Mouse (Mus musculus): ENCODE results near the gene Rin2. TPM values are rescaled to one million over a fixed set of nuclear protein-coding genes. Genes with fewer than 3 reads are reported as not detected.
A peak's percentile ranks its signal among the peaks of the same experiment; 100 is the strongest.

Gene Rin2
- 32.5 and 37.7 TPM in 2 replicates for polyA plus RNA-seq (2015; fragmentation: Nextera tagmentation; extraction: Ambion mirVana)

- peaks cover 8% of the 10 kb centered on the region for H3K9me3 ChIP-seq (ENCODE audit: low read length)
- ATAC-seq (ENCODE audit: low FRiP score, low TSS enrichment), result peak; percentile 86
- H3K27ac ChIP-seq (ENCODE audit: low read length), result peak within 1 kb of the TSS; percentile 93
- peaks cover 55% of the 10 kb centered on the region for H3K4me1 ChIP-seq (ENCODE audit: insufficient read depth, low read length)
- peak within 1 kb of the TSS; percentile 71 for H3K4me3 ChIP-seq (ENCODE audit: low read length)
- peak within 1 kb of the TSS; percentile 87 for H3K9ac ChIP-seq (replicated peaks; ENCODE audit: low read length)
- no peaks in the 10 kb centered on the region for H3K27me3 ChIP-seq (ENCODE audit: insufficient read depth, low read length)
- 0% methylated on average over 33 of the region's 33 CpGs for WGBS
- peaks cover 3% of the 10 kb centered on the region; the same call in 1 of the 2 replicates for H3K36me3 ChIP-seq (ENCODE audit: insufficient read depth, low read length)
- H3K4me2 ChIP-seq (replicated peaks; ENCODE audit: low read depth, low read length), result peak within 1 kb of the TSS; percentile 87
These were observed at the start of gene Rin2 for GRCm38 (mm10) chr2:145675142-145675755. Gene Rin2 (plus strand): TSS chr2:145675215.

- H3K27me3 ChIP-seq (ENCODE audit: insufficient read depth, low read length), result no peaks in the 10 kb centered on the region
- H3K4me1 ChIP-seq (ENCODE audit: insufficient read depth, low read length), result peaks cover 5% of the 10 kb centered on the region
- no peak overlapping the region for H3K4me3 ChIP-seq (ENCODE audit: low read length)
- H3K36me3 ChIP-seq (ENCODE audit: insufficient read depth, low read length), result no peaks in the 10 kb centered on the region
- no peak overlapping the region for H3K9ac ChIP-seq (replicated peaks; ENCODE audit: low read length)
- H3K4me2 ChIP-seq (replicated peaks; ENCODE audit: low read depth, low read length), result no peak overlapping the region
- H3K27ac ChIP-seq (ENCODE audit: low read length), result no peak overlapping the region
- 74% methylated on average over 6 of the region's 6 CpGs for WGBS
- no peak for ATAC-seq (ENCODE audit: low FRiP score, low TSS enrichment)
- H3K9me3 ChIP-seq (ENCODE audit: low read length), result peaks cover 2% of the 10 kb centered on the region; the same call in 1 of the 2 replicates
These were observed 43.8 kb upstream of the Rin2 start for GRCm38 (mm10) chr2:145631123-145631798.

- Histone ChIP-seq H3K27ac (ENCODE audit: low read length) (no peak overlapping the region), H3K9me3 (ENCODE audit: low read length) (peaks cover 2% of the 10 kb centered on the region; the same call in 1 of the 2 replicates), H3K36me3 (ENCODE audit: insufficient read depth, low read length) (no peaks in the 10 kb centered on the region), H3K4me2 (replicated peaks; ENCODE audit: low read depth, low read length) (no peak overlapping the region), H3K9ac (replicated peaks; ENCODE audit: low read length) (no peak overlapping the region), H3K4me1 (ENCODE audit: insufficient read depth, low read length) (peaks cover 5% of the 10 kb centered on the region), H3K4me3 (ENCODE audit: low read length) (no peak overlapping the region), H3K27me3 (ENCODE audit: insufficient read depth, low read length) (no peaks in the 10 kb centered on the region)
- 50% methylated on average over 4 of the region's 4 CpGs for WGBS
- ATAC-seq (ENCODE audit: low FRiP score, low TSS enrichment), result peak; percentile 31; the same call in 1 of the 2 replicates
These were observed 43.2 kb upstream of the Rin2 start for GRCm38 (mm10) chr2:145631799-145632174.

GRCm38 (mm10) chr2:145633811-145634210 lies 41.2 kb upstream of the Rin2 start:
- no peaks in the 10 kb centered on the region for H3K36me3 ChIP-seq (ENCODE audit: insufficient read depth, low read length)
- H3K4me1 ChIP-seq (ENCODE audit: insufficient read depth, low read length), result peaks cover 5% of the 10 kb centered on the region
- WGBS, result 49% methylated on average over 5 of the region's 5 CpGs
- H3K27me3 ChIP-seq (ENCODE audit: insufficient read depth, low read length), result no peaks in the 10 kb centered on the region
- H3K9ac ChIP-seq (replicated peaks; ENCODE audit: low read length), result no peak overlapping the region
- H3K27ac ChIP-seq (ENCODE audit: low read length), result peak overlapping the region; percentile 65; the same call in 1 of the 2 replicates
- H3K9me3 ChIP-seq (ENCODE audit: low read length), result peaks cover 2% of the 10 kb centered on the region; the same call in 1 of the 2 replicates
- H3K4me3 ChIP-seq (ENCODE audit: low read length), result no peak overlapping the region
- no peak for ATAC-seq (ENCODE audit: low FRiP score, low TSS enrichment)
- no peak overlapping the region for H3K4me2 ChIP-seq (replicated peaks; ENCODE audit: low read depth, low read length)

- Histone ChIP-seq H3K4me2 (replicated peaks; ENCODE audit: low read depth, low read length) (no peak overlapping the region), H3K27ac (ENCODE audit: low read length) (no peak overlapping the region), H3K4me3 (ENCODE audit: low read length) (no peak overlapping the region), H3K27me3 (ENCODE audit: insufficient read depth, low read length) (no peaks in the 10 kb centered on the region), H3K9ac (replicated peaks; ENCODE audit: low read length) (no peak overlapping the region), H3K36me3 (ENCODE audit: insufficient read depth, low read length) (no peaks in the 10 kb centered on the region), H3K4me1 (ENCODE audit: insufficient read depth, low read length) (peaks cover 9% of the 10 kb centered on the region; the same call in 1 of the 2 replicates), H3K9me3 (ENCODE audit: low read length) (no peaks in the 10 kb centered on the region)
- 34% methylated on average over 21 of the region's 21 CpGs for WGBS
- peak; percentile 67 for ATAC-seq (ENCODE audit: low FRiP score, low TSS enrichment)
These were observed 34.6 kb upstream of the Rin2 start for GRCm38 (mm10) chr2:145640255-145640984.

- Histone ChIP-seq H3K4me2 (replicated peaks; ENCODE audit: low read depth, low read length) (no peak overlapping the region), H3K9me3 (ENCODE audit: low read length) (no peaks in the 10 kb centered on the region), H3K36me3 (ENCODE audit: insufficient read depth, low read length) (no peaks in the 10 kb centered on the region), H3K27me3 (ENCODE audit: insufficient read depth, low read length) (no peaks in the 10 kb centered on the region), H3K9ac (replicated peaks; ENCODE audit: low read length) (no peak overlapping the region), H3K4me3 (ENCODE audit: low read length) (no peak overlapping the region), H3K27ac (ENCODE audit: low read length) (no peak overlapping the region), H3K4me1 (ENCODE audit: insufficient read depth, low read length) (no peaks in the 10 kb centered on the region; the same call in 1 of the 2 replicates)
- WGBS, result 27% methylated on average over 12 of the region's 12 CpGs
- peak; percentile 85 for ATAC-seq (ENCODE audit: low FRiP score, low TSS enrichment)
These were observed 19.5 kb upstream of the Rin2 start for GRCm38 (mm10) chr2:145655373-145655960.

GRCm38 (mm10) chr2:145656121-145656520 lies 18.9 kb upstream of the Rin2 start:
- WGBS, result 62% methylated on average over 3 of the region's 3 CpGs
- no peak overlapping the region for H3K4me2 ChIP-seq (replicated peaks; ENCODE audit: low read depth, low read length)
- no peaks in the 10 kb centered on the region for H3K9me3 ChIP-seq (ENCODE audit: low read length)
- no peaks in the 10 kb centered on the region for H3K36me3 ChIP-seq (ENCODE audit: insufficient read depth, low read length)
- no peak overlapping the region for H3K4me3 ChIP-seq (ENCODE audit: low read length)
- H3K27me3 ChIP-seq (ENCODE audit: insufficient read depth, low read length), result no peaks in the 10 kb centered on the region
- H3K9ac ChIP-seq (replicated peaks; ENCODE audit: low read length), result no peak overlapping the region
- no peak for ATAC-seq (ENCODE audit: low FRiP score, low TSS enrichment)
- no peak overlapping the region for H3K27ac ChIP-seq (ENCODE audit: low read length)
- H3K4me1 ChIP-seq (ENCODE audit: insufficient read depth, low read length), result no peaks in the 10 kb centered on the region; the same call in 1 of the 2 replicates

- WGBS, result 52% methylated on average over 1 of the region's 1 CpGs
- H3K36me3 ChIP-seq (ENCODE audit: insufficient read depth, low read length), result no peaks in the 10 kb centered on the region
These were observed 18.3 kb upstream of the Rin2 start for GRCm38 (mm10) chr2:145656716-145657115.

GRCm38 (mm10) chr2:145661242-145661641 lies 13.8 kb upstream of the Rin2 start:
- no peak for ATAC-seq (ENCODE audit: low FRiP score, low TSS enrichment)
- 60% methylated on average over 5 of the region's 7 CpGs for WGBS
- Histone ChIP-seq H3K4me1 (ENCODE audit: insufficient read depth, low read length) (peaks cover 14% of the 10 kb centered on the region), H3K4me3 (ENCODE audit: low read length) (no peak overlapping the region), H3K4me2 (replicated peaks; ENCODE audit: low read depth, low read length) (no peak overlapping the region), H3K27ac (ENCODE audit: low read length) (no peak overlapping the region), H3K9ac (replicated peaks; ENCODE audit: low read length) (no peak overlapping the region), H3K27me3 (ENCODE audit: insufficient read depth, low read length) (no peaks in the 10 kb centered on the region), H3K36me3 (ENCODE audit: insufficient read depth, low read length) (no peaks in the 10 kb centered on the region), H3K9me3 (ENCODE audit: low read length) (no peaks in the 10 kb centered on the region)

More at GRCm38 (mm10) chr2:145656716-145657115, 18.3 kb upstream of the Rin2 start:
- Histone ChIP-seq H3K9me3 (ENCODE audit: low read length) (no peaks in the 10 kb centered on the region), H3K4me1 (ENCODE audit: insufficient read depth, low read length) (no peaks in the 10 kb centered on the region; the same call in 1 of the 2 replicates), H3K9ac (replicated peaks; ENCODE audit: low read length) (no peak overlapping the region), H3K27me3 (ENCODE audit: insufficient read depth, low read length) (no peaks in the 10 kb centered on the region), H3K4me3 (ENCODE audit: low read length) (no peak overlapping the region), H3K4me2 (replicated peaks; ENCODE audit: low read depth, low read length) (no peak overlapping the region), H3K27ac (ENCODE audit: low read length) (no peak overlapping the region)
- no peak for ATAC-seq (ENCODE audit: low FRiP score, low TSS enrichment)
